Mouse (Mus musculus) adrenal gland, adult 18-20 months (tissue): ENCODE data around the gene Fra10ac1. TPM values are rescaled to one million over a fixed set of nuclear protein-coding genes. Genes with fewer than 3 reads are reported as not detected.

Experiments used
- DNase-seq, 2 experiments: peaks; one replicate each; pipeline ENCODE4 v3.0.0; 2021 to 2022; ENCODE audit warnings: low spot score in 2 of 2
- long read RNA-seq, 2 experiments: library from polyadenylated mRNA; stranded (forward); transcript quantifications; one replicate each; pipeline ENCODE4 v2.0.0; 2021
- total RNA-seq, 2 experiments: library from RNA; stranded (reverse); gene quantifications; 1 replicate in 1 of 2; 2 replicates in 1 of 2; pipeline ENCODE4 v1.2.3; 2021

The Fra10ac1 gene
- 10 to 100 TPM; 13.0 to 14.7 TPM for total RNA-seq
- long read RNA-seq, experiment 1, transcript Fra10ac1-201 (14 exons, 1,402 nt): major isoform, 7 of 13 reads
- long read RNA-seq, experiment 1, partial matches to known transcripts: 0 of 13 reads
- long read RNA-seq, experiment 1, other reads (novel, unspliced or antisense): 6 of 13 reads
- long read RNA-seq, experiment 2, transcript Fra10ac1-201 (14 exons, 1,402 nt): major isoform, 17 of 27 reads
- long read RNA-seq, experiment 2, partial matches to known transcripts: 7 of 27 reads
- long read RNA-seq, experiment 2, other reads (novel, unspliced or antisense): 3 of 27 reads

GRCm38 (mm10) chr19:38223905-38224684 is at the start of gene Fra10ac1:
Gene Fra10ac1 (minus strand): TSS chr19:38224156.
- DNase-seq: peak; percentile 89 to 93

GRCm38 (mm10) chr19:38271071-38271470 is 47.1 kb upstream of the Fra10ac1 start:
- no peak for DNase-seq

- no peak for DNase-seq
These were observed 43.5 kb upstream of the Fra10ac1 start for GRCm38 (mm10) chr19:38267469-38267868.

- no peak for DNase-seq
These were observed 41.8 kb upstream of the Fra10ac1 start for GRCm38 (mm10) chr19:38265767-38266166.

GRCm38 (mm10) chr19:38264505-38265500 is 40.8 kb upstream of the Fra10ac1 start, which contains the start of gene Lgi1:
Gene Lgi1 (plus strand): TSS chr19:38264536.
- DNase-seq: no peak

- DNase-seq: no peak
These were observed 40.0 kb upstream of the Fra10ac1 start for GRCm38 (mm10) chr19:38263829-38264504.

- DNase-seq: no peak
These were observed 37.4 kb upstream of the Fra10ac1 start for GRCm38 (mm10) chr19:38261351-38261750.

GRCm38 (mm10) chr19:38260346-38260745 is 36.4 kb upstream of the Fra10ac1 start:
- no peak for DNase-seq

GRCm38 (mm10) chr19:38259436-38259835 is 35.5 kb upstream of the Fra10ac1 start:
- DNase-seq: no peak

GRCm38 (mm10) chr19:38258651-38259065 is 34.7 kb upstream of the Fra10ac1 start:
- no peak for DNase-seq

- DNase-seq: peak; percentile 21 to 30
These were observed 29.8 kb upstream of the Fra10ac1 start for GRCm38 (mm10) chr19:38253796-38254195.

- no peak for DNase-seq
These were observed 25.7 kb upstream of the Fra10ac1 start for GRCm38 (mm10) chr19:38249627-38250026.

GRCm38 (mm10) chr19:38246177-38246622 is 22.2 kb upstream of the Fra10ac1 start:
- no peak for DNase-seq

GRCm38 (mm10) chr19:38245361-38246176 is 21.6 kb upstream of the Fra10ac1 start:
- DNase-seq: no peak

GRCm38 (mm10) chr19:38244748-38245147 is 20.8 kb upstream of the Fra10ac1 start:
- no peak for DNase-seq

GRCm38 (mm10) chr19:38242314-38242852 is 18.4 kb upstream of the Fra10ac1 start:
- DNase-seq: no peak

GRCm38 (mm10) chr19:38238213-38238951 is 14.4 kb upstream of the Fra10ac1 start:
- DNase-seq: no peak

GRCm38 (mm10) chr19:38237834-38238212 is 13.9 kb upstream of the Fra10ac1 start:
- no peak for DNase-seq
